In the genomic region with DNA sequence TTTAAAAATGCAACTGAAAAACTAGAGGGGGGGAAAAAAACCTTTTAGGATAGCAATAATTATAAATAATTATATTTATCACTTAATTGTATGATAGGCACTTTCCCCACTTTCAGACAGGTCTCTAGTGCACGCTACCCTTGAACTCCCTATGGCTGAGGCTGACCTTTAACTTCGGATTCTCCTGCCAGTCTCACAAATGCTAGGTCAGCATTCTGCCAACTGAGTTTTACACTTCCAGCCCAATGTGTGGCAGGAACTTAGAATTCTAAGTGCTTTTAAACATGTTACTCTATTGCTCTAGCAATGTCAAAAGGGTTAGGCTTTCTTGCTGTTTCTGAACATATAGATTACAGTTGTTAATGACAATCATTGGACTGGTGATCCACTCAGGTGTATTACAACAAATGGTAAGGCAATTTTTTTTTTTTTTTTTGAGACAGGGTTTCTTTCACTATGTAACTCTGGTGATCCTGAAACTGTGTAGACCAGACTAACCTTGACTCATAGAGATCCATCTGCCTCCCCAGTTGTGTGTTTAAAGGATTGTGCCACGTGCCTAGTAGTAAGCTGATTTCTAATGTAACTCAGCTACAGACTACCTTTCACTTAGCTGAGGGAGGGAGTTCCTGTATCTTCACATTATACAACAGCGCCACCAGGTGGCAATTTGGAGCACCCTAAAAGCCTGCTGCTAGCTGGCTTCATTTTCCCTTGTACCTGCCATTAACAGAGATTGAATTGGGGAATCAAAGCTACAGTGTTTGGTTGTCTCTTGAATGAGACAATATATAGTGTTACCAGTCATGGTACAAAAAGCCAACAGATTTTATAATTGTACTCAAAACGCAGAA, we compare ENCODE assay signal across 8 mouse cellular contexts. TPM values are rescaled to one million over a fixed set of nuclear protein-coding genes. Genes with fewer than 3 reads are reported as not detected.
DNase-seq lines count a peak whose midpoint lies in the region; ATAC-seq and TF ChIP-seq lines count a peak whose summit lies in the region.

No protein-coding gene starts in this region.

- DNase-seq in kidney, adult 18-20 months: peak; percentile 73
- DNase-seq in cerebellum, adult 11 months: peak; percentile 60
- DNase-seq in forebrain, embryonic 14.5 days (ENCODE audit: low spot score): peak; percentile 92
- DNase-seq in hindbrain, embryonic 14.5 days (ENCODE audit: low spot score): peak; percentile 92
- peak; percentile 68 to 73 for DNase-seq in left cerebral cortex, adult 2 months (ENCODE audit: extremely low spot score in 1 of 2, low spot score in 2 of 2)
- DNase-seq in mesoderm, embryonic 11.5 days (ENCODE audit: low read depth, low spot score): peak; percentile 83
- peak; percentile 78 for DNase-seq in skeletal muscle tissue, adult 2 months (ENCODE audit: low read depth, low spot score)

- intact Hi-C loops in left cerebral cortex, adult 2 months (cut with DNase I): loop anchor here (1.0 to 10.0 kb wide), 3 partner anchors 169 to 473 kb away; partner anchors contain the start of gene Zfp90

- no peak overlapping the region for H3K9ac ChIP-seq in kidney, embryonic 14.5 days (ENCODE audit: low read depth, low read length)
- H3K9ac ChIP-seq in forebrain, embryonic 14.5 days (ENCODE audit: low read length): no peak overlapping the region
- no peak overlapping the region for H3K9ac ChIP-seq in hindbrain, embryonic 14.5 days

- 47% methylated on average over 5 of the region's 5 CpGs for WGBS in kidney, embryonic 14.5 days
- WGBS in forebrain, embryonic 14.5 days: 50% methylated on average over 5 of the region's 5 CpGs
- 51% methylated on average over 5 of the region's 5 CpGs for WGBS in hindbrain, embryonic 14.5 days

- no peak overlapping the region for H3K27ac ChIP-seq in kidney, embryonic 14.5 days (ENCODE audit: low read depth, low read length)
- H3K27ac ChIP-seq in forebrain, embryonic 14.5 days (ENCODE audit: low read depth, low read length): no peak overlapping the region
- H3K27ac ChIP-seq in hindbrain, embryonic 14.5 days: no peak overlapping the region
- H3K27ac ChIP-seq in left cerebral cortex, adult 2 months: no peak overlapping the region

- H3K4me2 ChIP-seq in kidney, embryonic 14.5 days (replicated peaks; ENCODE audit: low read depth, low read length): no peak overlapping the region
- no peak overlapping the region for H3K4me2 ChIP-seq in forebrain, embryonic 14.5 days (ENCODE audit: low read length)
- no peak overlapping the region for H3K4me2 ChIP-seq in hindbrain, embryonic 14.5 days (replicated peaks)

- peak; percentile 91 for TF ChIP-seq CTCF in left cerebral cortex, adult 2 months (IDR thresholded peaks at IDR 0.05)

- ATAC-seq in kidney, embryonic 14.5 days (ENCODE audit: low FRiP score, low TSS enrichment): no peak
- ATAC-seq in forebrain, embryonic 14.5 days: peak; percentile 75
- ATAC-seq in hindbrain, embryonic 14.5 days (ENCODE audit: low FRiP score): peak; percentile 65; the same call in 1 of the 2 replicates

- H3K36me3 ChIP-seq in kidney, embryonic 14.5 days (ENCODE audit: control insufficient read depth, insufficient read depth, low read length): peaks cover 46% of the 10 kb centered on the region
- H3K36me3 ChIP-seq in forebrain, embryonic 14.5 days (ENCODE audit: control insufficient read depth, insufficient read depth, low read length): peaks cover 42% of the 10 kb centered on the region
- peaks cover 45% of the 10 kb centered on the region for H3K36me3 ChIP-seq in hindbrain, embryonic 14.5 days (replicated peaks; ENCODE audit: control insufficient read depth, insufficient read depth)

- H3K4me1 ChIP-seq in kidney, embryonic 14.5 days (ENCODE audit: control insufficient read depth, insufficient read depth, low read length): peaks cover 14% of the 10 kb centered on the region
- H3K4me1 ChIP-seq in forebrain, embryonic 14.5 days (ENCODE audit: control insufficient read depth, insufficient read depth, low read length): peaks cover 7% of the 10 kb centered on the region; the same call in 1 of the 2 replicates
- H3K4me1 ChIP-seq in hindbrain, embryonic 14.5 days (replicated peaks; ENCODE audit: control insufficient read depth, insufficient read depth, low read length): peaks cover 10% of the 10 kb centered on the region

- H3K9me3 ChIP-seq in kidney, embryonic 14.5 days (ENCODE audit: control insufficient read depth, low read length): no peaks in the 10 kb centered on the region
- H3K9me3 ChIP-seq in forebrain, embryonic 14.5 days (replicated peaks; ENCODE audit: control insufficient read depth, low read length): no peaks in the 10 kb centered on the region
- no peaks in the 10 kb centered on the region for H3K9me3 ChIP-seq in hindbrain, embryonic 14.5 days (ENCODE audit: control insufficient read depth, low read length)

- no peaks in the 10 kb centered on the region for H3K27me3 ChIP-seq in kidney, embryonic 14.5 days (ENCODE audit: control insufficient read depth, insufficient read depth, low read length)
- no peaks in the 10 kb centered on the region for H3K27me3 ChIP-seq in forebrain, embryonic 14.5 days (replicated peaks; ENCODE audit: control insufficient read depth, insufficient read depth, low read length)
- H3K27me3 ChIP-seq in hindbrain, embryonic 14.5 days (ENCODE audit: control insufficient read depth, insufficient read depth, low read length): no peaks in the 10 kb centered on the region

- H3K4me3 ChIP-seq in kidney, embryonic 14.5 days (ENCODE audit: low read length): no peak overlapping the region
- no peak overlapping the region for H3K4me3 ChIP-seq in forebrain, embryonic 14.5 days (ENCODE audit: low read depth, low read length)
- H3K4me3 ChIP-seq in hindbrain, embryonic 14.5 days (replicated peaks; ENCODE audit: low read length): no peak overlapping the region
- no peak overlapping the region for H3K4me3 ChIP-seq in left cerebral cortex, adult 2 months

RNA-seq across cellular contexts. Expression of gene Utp4, which starts 5.9 kb away (rescaled TPM):
- 72.7 and 92.6 TPM in 2 replicates for polyA plus RNA-seq in kidney, embryonic 14.5 days (2014; fragmentation: Nextera tagmentation; extraction: Ambion mirVana)
- 52.7 and 55.2 TPM in 2 replicates for polyA plus RNA-seq in forebrain, embryonic 14.5 days (2014; fragmentation: Nextera tagmentation; extraction: Ambion mirVana)
- 39.6 and 46.6 TPM in 2 replicates for polyA plus RNA-seq in hindbrain, embryonic 14.5 days (2014; fragmentation: Nextera tagmentation; extraction: Ambion mirVana)
- 10 to 100 TPM; 36.4 to 39.4 TPM for total RNA-seq in left cerebral cortex, adult 2 months (2021)

RNA-seq across cellular contexts. Expression of gene Has3, which starts 17.5 kb away (rescaled TPM):
- 1.2 and 1.3 TPM in 2 replicates for polyA plus RNA-seq in kidney, embryonic 14.5 days (2014; fragmentation: Nextera tagmentation; extraction: Ambion mirVana)
- polyA plus RNA-seq in forebrain, embryonic 14.5 days (2014; fragmentation: Nextera tagmentation; extraction: Ambion mirVana): 1.4 and 1.8 TPM in 2 replicates
- polyA plus RNA-seq in hindbrain, embryonic 14.5 days (2014; fragmentation: Nextera tagmentation; extraction: Ambion mirVana): 1.2 and 1.7 TPM in 2 replicates
- total RNA-seq in left cerebral cortex, adult 2 months (2021): 1 to 10 TPM; 1.7 to 2.0 TPM

RNA-seq across cellular contexts. Expression of gene Sntb2, which starts 48.0 kb away (rescaled TPM):
- polyA plus RNA-seq in kidney, embryonic 14.5 days (2014; fragmentation: Nextera tagmentation; extraction: Ambion mirVana): 18.7 and 19.4 TPM in 2 replicates
- 2.3 and 2.9 TPM in 2 replicates for polyA plus RNA-seq in forebrain, embryonic 14.5 days (2014; fragmentation: Nextera tagmentation; extraction: Ambion mirVana)
- 6.3 and 7.3 TPM in 2 replicates for polyA plus RNA-seq in hindbrain, embryonic 14.5 days (2014; fragmentation: Nextera tagmentation; extraction: Ambion mirVana)
- total RNA-seq in left cerebral cortex, adult 2 months (2021): 10 to 100 TPM; 20.2 to 26.5 TPM
